Mouse (Mus musculus): ENCODE measurements around the gene Prr12. TPM values are rescaled to one million over a fixed set of nuclear protein-coding genes. Genes with fewer than 3 reads are reported as not detected.

Prr12 gene
- polyA plus RNA-seq, 1 experiment from 2014 or later, result 10.9 TPM

DNA sequence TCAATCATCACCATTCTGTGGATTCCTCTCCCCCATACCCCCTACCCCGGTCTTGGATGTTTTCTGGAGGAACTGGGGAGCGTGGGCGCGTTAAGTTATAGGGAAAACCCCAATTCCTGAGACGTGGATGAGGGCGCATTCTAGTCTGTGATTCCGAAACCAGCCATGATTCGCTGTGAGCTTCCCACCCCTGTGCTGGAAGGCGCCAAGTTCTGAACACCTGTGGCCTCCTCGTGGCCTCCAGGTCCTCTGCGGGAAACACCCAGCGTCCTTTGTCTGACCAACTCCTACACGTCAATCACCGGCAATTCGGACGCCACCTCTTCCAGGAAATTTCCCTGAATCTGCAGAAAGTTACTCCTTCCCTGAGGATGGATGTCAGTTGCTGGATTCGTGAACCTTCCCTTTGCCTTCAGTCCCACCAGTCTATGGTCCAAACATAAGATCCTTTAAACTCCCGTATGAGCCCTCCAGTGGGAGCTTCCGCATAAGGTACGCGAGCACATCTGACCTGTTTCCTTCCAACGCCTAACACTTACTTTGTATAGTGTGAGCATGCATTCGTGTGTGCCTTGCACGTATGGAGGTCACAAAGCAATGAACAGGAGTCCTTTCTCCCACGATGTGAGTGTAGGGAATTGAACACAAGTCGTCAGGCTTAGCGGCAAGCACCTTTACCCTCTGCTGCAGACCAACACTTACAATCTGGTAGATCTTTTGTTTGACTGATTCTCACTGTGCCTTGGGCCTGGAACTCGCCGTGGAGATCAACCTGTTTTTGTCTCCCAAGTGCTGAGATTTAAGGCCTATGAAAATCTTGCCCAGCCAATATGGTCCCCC is 65.6 kb downstream of the Prr12 start:
- Histone ChIP-seq H3K9me3 (replicated peaks; ENCODE audit: control insufficient read depth, low read length) (no peaks in the 10 kb centered on the region), H3K4me1 (ENCODE audit: control insufficient read depth, insufficient read depth, low read length) (peaks cover 7% of the 10 kb centered on the region), H3K9ac (replicated peaks; ENCODE audit: low read length) (peak overlapping the region; percentile 82), H3K27me3 (ENCODE audit: control insufficient read depth, insufficient read depth, low read length) (no peaks in the 10 kb centered on the region), H3K4me2 (ENCODE audit: low read depth, low read length) (peak overlapping the region; percentile 44), H3K36me3 (replicated peaks; ENCODE audit: control insufficient read depth, insufficient read depth, low read depth, low read length) (peaks cover 5% of the 10 kb centered on the region), H3K27ac (replicated peaks; ENCODE audit: low read depth, low read length) (peak overlapping the region; percentile 90), H3K4me3 (ENCODE audit: low read depth, low read length) (peak overlapping the region; percentile 55)
- no peak for DNase-seq (ENCODE audit: low spot score)
- WGBS, result under 1% methylated on average over 29 of the region's 29 CpGs
- peak; percentile 41 for ATAC-seq (replicated peaks; ENCODE audit: insufficient number of reproducible peaks, low FRiP score, low TSS enrichment, low read depth)

DNA sequence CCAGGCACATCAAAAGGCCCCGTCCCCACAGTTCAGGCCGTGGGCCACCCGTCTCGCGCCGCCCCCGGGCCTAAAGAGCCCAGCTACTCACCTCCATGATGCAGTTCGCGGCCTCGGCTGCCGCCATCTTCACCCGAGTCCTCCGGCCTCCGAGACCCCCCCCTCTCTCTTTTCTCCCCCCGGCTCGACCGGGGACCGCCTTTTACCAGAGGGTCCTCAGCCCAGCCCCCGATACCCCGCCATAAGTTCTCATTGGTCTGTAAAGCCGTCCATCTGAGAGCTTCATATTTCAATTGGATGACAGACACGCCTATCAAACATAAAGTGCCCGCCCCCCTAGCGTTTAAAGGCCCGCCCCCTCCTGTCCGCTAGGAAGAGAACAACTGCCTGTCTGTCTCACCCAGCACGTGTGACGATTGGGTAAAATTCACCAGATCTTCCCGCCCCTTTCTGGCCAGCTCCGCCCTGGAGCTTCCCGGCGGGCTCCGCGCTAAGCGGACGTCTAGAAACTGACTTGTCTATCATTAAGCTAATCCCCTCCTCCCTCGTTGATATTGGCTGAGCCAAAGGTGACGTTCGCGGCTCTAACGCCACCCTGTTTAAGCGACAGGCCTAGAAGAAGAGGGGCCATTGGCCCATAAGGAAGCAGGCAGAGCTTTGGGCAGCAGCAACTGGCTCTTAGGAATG is 66.3 kb downstream of the Prr12 start, which contains the start of gene Prmt1:
Gene Prmt1 (minus strand): TSS at position 377 of the 687 bp plus-strand sequence.
- Histone ChIP-seq H3K4me3 (ENCODE audit: low read depth, low read length) (peak within 1 kb of the TSS; percentile 98), H3K27ac (replicated peaks; ENCODE audit: low read depth, low read length) (peak within 1 kb of the TSS; percentile 96), H3K4me1 (ENCODE audit: control insufficient read depth, insufficient read depth, low read length) (peaks cover 7% of the 10 kb centered on the region), H3K27me3 (ENCODE audit: control insufficient read depth, insufficient read depth, low read length) (no peaks in the 10 kb centered on the region), H3K9me3 (replicated peaks; ENCODE audit: control insufficient read depth, low read length) (no peaks in the 10 kb centered on the region), H3K9ac (replicated peaks; ENCODE audit: low read length) (peak within 1 kb of the TSS; percentile 99), H3K4me2 (ENCODE audit: low read depth, low read length) (peak within 1 kb of the TSS; percentile 57), H3K36me3 (replicated peaks; ENCODE audit: control insufficient read depth, insufficient read depth, low read depth, low read length) (peaks cover 12% of the 10 kb centered on the region)
- under 1% methylated on average over 42 of the region's 42 CpGs for WGBS
- DNase-seq (ENCODE audit: low spot score) (peak; percentile 99), ATAC-seq (replicated peaks; ENCODE audit: insufficient number of reproducible peaks, low FRiP score, low TSS enrichment, low read depth) (peak; percentile 95)

DNA sequence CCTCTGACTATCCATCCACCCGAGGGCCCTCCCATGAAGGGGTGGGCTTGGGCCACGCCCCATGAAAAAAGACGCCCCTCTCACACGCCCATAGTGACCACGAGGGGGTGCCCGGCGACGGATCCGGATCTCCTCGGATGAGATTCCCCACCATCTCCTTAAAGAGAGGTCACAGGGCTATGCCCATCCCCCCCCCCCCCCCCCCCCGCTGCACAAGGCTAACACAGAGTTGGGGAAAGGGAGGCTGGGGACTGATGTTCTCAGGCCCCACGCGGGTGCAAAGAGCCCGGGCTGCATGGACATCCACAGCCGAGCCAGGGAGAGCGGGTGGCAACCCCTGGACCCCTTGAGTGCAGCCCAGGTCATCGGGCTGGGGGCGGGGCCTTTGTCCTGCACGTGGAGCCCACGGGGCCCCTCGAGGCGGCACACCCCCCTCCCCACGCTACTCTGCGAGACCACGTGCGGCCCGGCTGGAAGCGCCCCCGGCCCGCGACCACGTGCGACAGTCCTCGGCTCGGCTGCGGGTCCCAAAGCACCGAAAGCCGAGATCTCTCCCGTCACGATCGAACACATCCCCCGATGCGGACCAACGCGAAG is 67.0 kb downstream of the Prr12 start:
- WGBS, result under 1% methylated on average over 39 of the region's 45 CpGs
- peak; percentile 82 for DNase-seq (ENCODE audit: low spot score)
- peak overlapping the region; percentile 98 for H3K4me3 ChIP-seq (ENCODE audit: low read depth, low read length)

DNA sequence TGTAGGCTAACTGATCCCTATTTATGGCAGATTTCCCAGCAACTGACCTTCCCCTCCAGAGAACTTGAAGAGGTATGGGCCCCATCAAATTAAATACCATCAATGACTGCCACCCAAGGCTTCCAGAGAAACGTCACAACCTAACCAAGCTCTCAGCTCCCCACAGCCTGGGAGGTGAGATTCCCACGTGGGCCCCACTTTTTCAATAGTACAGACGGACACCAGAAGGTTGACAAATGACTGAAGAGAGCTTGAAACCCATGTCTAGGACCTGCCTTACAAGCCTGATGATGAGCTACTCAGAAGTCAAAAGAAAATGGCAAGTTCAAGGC is 67.9 kb downstream of the Prr12 start:
- peak overlapping the region; percentile 57 for H3K4me2 ChIP-seq (ENCODE audit: low read depth, low read length)
- H3K27ac ChIP-seq (replicated peaks; ENCODE audit: low read depth, low read length), result no peak overlapping the region
- H3K4me3 ChIP-seq (ENCODE audit: low read depth, low read length), result peak overlapping the region; percentile 98
- peaks cover 7% of the 10 kb centered on the region for H3K4me1 ChIP-seq (ENCODE audit: control insufficient read depth, insufficient read depth, low read length)
- no peaks in the 10 kb centered on the region for H3K9me3 ChIP-seq (replicated peaks; ENCODE audit: control insufficient read depth, low read length)
- peak overlapping the region; percentile 13 for H3K9ac ChIP-seq (replicated peaks; ENCODE audit: low read length)
- no peaks in the 10 kb centered on the region for H3K27me3 ChIP-seq (ENCODE audit: control insufficient read depth, insufficient read depth, low read length)
- peaks cover 22% of the 10 kb centered on the region for H3K36me3 ChIP-seq (replicated peaks; ENCODE audit: control insufficient read depth, insufficient read depth, low read depth, low read length)
- ATAC-seq (replicated peaks; ENCODE audit: insufficient number of reproducible peaks, low FRiP score, low TSS enrichment, low read depth) (no peak), DNase-seq (ENCODE audit: low spot score) (no peak)
- 40% methylated on average over 3 of the region's 3 CpGs for WGBS

More for the DNA sequence above, 67.0 kb downstream of the Prr12 start:
- Histone ChIP-seq H3K4me2 (ENCODE audit: low read depth, low read length) (peak overlapping the region; percentile 57), H3K27me3 (ENCODE audit: control insufficient read depth, insufficient read depth, low read length) (no peaks in the 10 kb centered on the region), H3K36me3 (replicated peaks; ENCODE audit: control insufficient read depth, insufficient read depth, low read depth, low read length) (peaks cover 16% of the 10 kb centered on the region), H3K4me1 (ENCODE audit: control insufficient read depth, insufficient read depth, low read length) (peaks cover 7% of the 10 kb centered on the region), H3K27ac (replicated peaks; ENCODE audit: low read depth, low read length) (peak overlapping the region; percentile 96), H3K9me3 (replicated peaks; ENCODE audit: control insufficient read depth, low read length) (no peaks in the 10 kb centered on the region), H3K9ac (replicated peaks; ENCODE audit: low read length) (peak overlapping the region; percentile 99)
- 0 out of 2 replicates have a peak, but pooled peaks have one; percentile 9 for ATAC-seq (replicated peaks; ENCODE audit: insufficient number of reproducible peaks, low FRiP score, low TSS enrichment, low read depth)

- 84% methylated on average over 7 of the region's 7 CpGs for WGBS
- Histone ChIP-seq H3K27ac (replicated peaks; ENCODE audit: low read depth, low read length) (no peak overlapping the region; the same call in 1 of the 2 replicates), H3K4me3 (ENCODE audit: low read depth, low read length) (peak overlapping the region; percentile 15; the same call in 1 of the 2 replicates), H3K36me3 (replicated peaks; ENCODE audit: control insufficient read depth, insufficient read depth, low read depth, low read length) (peaks cover 25% of the 10 kb centered on the region), H3K9me3 (replicated peaks; ENCODE audit: control insufficient read depth, low read length) (no peaks in the 10 kb centered on the region), H3K9ac (replicated peaks; ENCODE audit: low read length) (peak overlapping the region; percentile 28), H3K4me2 (ENCODE audit: low read depth, low read length) (peak overlapping the region; percentile 57), H3K4me1 (ENCODE audit: control insufficient read depth, insufficient read depth, low read length) (peaks cover 7% of the 10 kb centered on the region), H3K27me3 (ENCODE audit: control insufficient read depth, insufficient read depth, low read length) (no peaks in the 10 kb centered on the region)
- ATAC-seq (replicated peaks; ENCODE audit: insufficient number of reproducible peaks, low FRiP score, low TSS enrichment, low read depth) (no peak), DNase-seq (ENCODE audit: low spot score) (no peak)
Observed at GRCm38 (mm10) chr7:44983944-44984832, 68.5 kb downstream of the Prr12 start.

DNA sequence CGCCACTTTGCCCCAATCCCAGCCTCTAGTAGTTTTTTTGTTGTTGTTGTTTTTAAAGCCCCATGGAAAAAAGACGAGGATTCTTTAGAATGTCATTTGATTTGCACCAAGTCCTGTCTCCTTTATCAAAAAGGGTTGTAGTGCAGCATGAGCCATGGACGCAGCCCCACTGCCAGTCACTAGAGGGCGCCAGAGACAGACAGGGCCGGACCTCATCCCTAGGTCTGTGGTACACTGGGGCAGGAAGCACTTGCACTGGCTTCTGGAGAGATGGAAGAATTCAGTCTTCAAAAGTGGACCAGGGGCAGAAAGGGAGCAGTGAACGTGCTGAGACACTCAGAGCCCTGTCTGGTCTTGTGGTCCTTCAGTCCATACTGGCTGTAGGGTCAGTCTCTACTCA is 69.6 kb downstream of the Prr12 start:
- Histone ChIP-seq H3K27me3 (ENCODE audit: control insufficient read depth, insufficient read depth, low read length) (no peaks in the 10 kb centered on the region), H3K9me3 (replicated peaks; ENCODE audit: control insufficient read depth, low read length) (no peaks in the 10 kb centered on the region), H3K4me3 (ENCODE audit: low read depth, low read length) (no peak overlapping the region), H3K4me1 (ENCODE audit: control insufficient read depth, insufficient read depth, low read length) (peaks cover 7% of the 10 kb centered on the region), H3K9ac (replicated peaks; ENCODE audit: low read length) (no peak overlapping the region), H3K4me2 (ENCODE audit: low read depth, low read length) (no peak overlapping the region), H3K27ac (replicated peaks; ENCODE audit: low read depth, low read length) (no peak overlapping the region), H3K36me3 (replicated peaks; ENCODE audit: control insufficient read depth, insufficient read depth, low read depth, low read length) (peaks cover 33% of the 10 kb centered on the region)
- DNase-seq (ENCODE audit: low spot score), result peak; percentile 90
- 40% methylated on average over 6 of the region's 6 CpGs for WGBS
- no peak for ATAC-seq (replicated peaks; ENCODE audit: insufficient number of reproducible peaks, low FRiP score, low TSS enrichment, low read depth)

DNA sequence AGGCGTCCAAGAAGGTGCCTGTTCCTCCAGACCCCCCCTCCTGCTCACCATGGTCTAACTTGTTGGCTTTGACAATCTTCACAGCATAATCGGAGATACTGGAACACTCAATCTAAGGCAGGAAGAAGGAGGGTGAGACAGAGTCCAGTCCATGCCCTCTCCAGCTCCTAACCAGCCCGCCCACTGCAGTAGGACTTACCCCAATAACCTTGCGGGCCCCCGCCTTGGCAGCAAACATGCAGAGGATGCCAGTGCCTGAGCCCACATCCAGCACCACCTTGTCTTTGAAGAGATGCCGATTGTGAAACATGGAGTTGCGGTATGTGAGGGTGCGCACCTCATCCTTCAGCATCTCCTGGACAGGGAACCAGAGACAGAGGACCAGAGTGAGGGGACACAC is 71.1 kb downstream of the Prr12 start:
- Histone ChIP-seq H3K4me3 (ENCODE audit: low read depth, low read length) (no peak overlapping the region), H3K27me3 (ENCODE audit: control insufficient read depth, insufficient read depth, low read length) (no peaks in the 10 kb centered on the region), H3K4me2 (ENCODE audit: low read depth, low read length) (no peak overlapping the region), H3K27ac (replicated peaks; ENCODE audit: low read depth, low read length) (no peak overlapping the region), H3K9me3 (replicated peaks; ENCODE audit: control insufficient read depth, low read length) (no peaks in the 10 kb centered on the region), H3K36me3 (replicated peaks; ENCODE audit: control insufficient read depth, insufficient read depth, low read depth, low read length) (peaks cover 47% of the 10 kb centered on the region), H3K4me1 (ENCODE audit: control insufficient read depth, insufficient read depth, low read length) (peaks cover 7% of the 10 kb centered on the region), H3K9ac (replicated peaks; ENCODE audit: low read length) (no peak overlapping the region)
- no peak for DNase-seq (ENCODE audit: low spot score)
- WGBS, result 92% methylated on average over 8 of the region's 8 CpGs
- ATAC-seq (replicated peaks; ENCODE audit: insufficient number of reproducible peaks, low FRiP score, low TSS enrichment, low read depth), result no peak

All from embryonic facial prominence, embryonic 11.5 days (tissue).